Mouse (Mus musculus) liver, embryonic 14 days (tissue): ENCODE results near the gene Rnase2b. TPM values are rescaled to one million over a fixed set of nuclear protein-coding genes. Genes with fewer than 3 reads are reported as not detected.

Source experiments
- polyA plus RNA-seq: library from polyadenylated mRNA; depleted of rRNA; stranded (reverse); fragments of >200 nt; gene quantifications from 2 replicates; pipeline ENCODE4 v1.2.3, GENCODE M21; 2012; rRNA removed

Gene Rnase2b
- polyA plus RNA-seq: not detected in 2 replicates

GRCm38 (mm10) chr14:51161976-51162375, at the start of gene Rnase2b:
Rnase2b (plus strand) TSS chr14:51162260.

GRCm38 (mm10) chr14:51113916-51114560, 48.0 kb upstream of the Rnase2b start, which contains the start of gene Eddm3b:
Eddm3b (plus strand) TSS chr14:51114426.

GRCm38 (mm10) chr14:51146685-51147084, 15.4 kb upstream of the Rnase2b start, which contains the start of gene Rnase1:
Rnase1 (minus strand) TSS chr14:51146785.

GRCm38 (mm10) chr14:51199098-51200023, 37.3 kb downstream of the Rnase2b start, which contains the start of gene Ang2:
Ang2 (minus strand) TSS chr14:51199148.

GRCm38 (mm10) chr14:51203115-51203514, 41.1 kb downstream of the Rnase2b start, which contains the start of gene Ear14:
Ear14 (plus strand) TSS chr14:51203391.

Other genes starting within 250 kb of the Rnase2b start
- 36.9 and 37.6 TPM in 2 replicates for gene Osgep, start 237.4 kb upstream of the Rnase2b start, polyA plus RNA-seq
- gene Apex1, start 237.3 kb upstream of the Rnase2b start, polyA plus RNA-seq: 52.4 and 58.5 TPM in 2 replicates
- gene Pip4p1, start 231.4 kb upstream of the Rnase2b start, polyA plus RNA-seq: 22.8 and 28.6 TPM in 2 replicates
- 75.3 and 96.8 TPM in 2 replicates for gene Pnp, start 231.2 kb upstream of the Rnase2b start, polyA plus RNA-seq
- gene Gm49342, start 217.7 kb upstream of the Rnase2b start, polyA plus RNA-seq: 58.6 and 74.1 TPM in 2 replicates
- gene Pnp2, start 206.3 kb upstream of the Rnase2b start, polyA plus RNA-seq: 9.7 and 10.4 TPM in 2 replicates
- 0.02 TPM in 1 of 2 replicates, not detected in the other for gene Rnase10, start 154.5 kb upstream of the Rnase2b start, polyA plus RNA-seq
- not detected in 2 replicates for gene Rnase9, start 120.4 kb upstream of the Rnase2b start, polyA plus RNA-seq
- not detected in 2 replicates for gene Rnase11, start 112.1 kb upstream of the Rnase2b start, polyA plus RNA-seq
- 0.86 and 0.90 TPM in 2 replicates for gene Rnase12, start 104.6 kb upstream of the Rnase2b start, polyA plus RNA-seq
- gene Olfr750, start 87.8 kb upstream of the Rnase2b start, polyA plus RNA-seq: not detected in 2 replicates
- 10.7 and 13.3 TPM in 2 replicates for gene Rnase4, start 71.2 kb upstream of the Rnase2b start, polyA plus RNA-seq
- 3.7 and 3.9 TPM in 2 replicates for gene Ang, start 71.1 kb upstream of the Rnase2b start, polyA plus RNA-seq
- not detected in 2 replicates for gene Eddm3b, start 47.8 kb upstream of the Rnase2b start, polyA plus RNA-seq
- gene Rnase6, start 38.4 kb upstream of the Rnase2b start, polyA plus RNA-seq: 1.9 and 2.8 TPM in 2 replicates
- gene Rnase1, start 15.5 kb upstream of the Rnase2b start, polyA plus RNA-seq: 0.03 and 0.05 TPM in 2 replicates
- not detected in 2 replicates for gene Ang2, start 36.9 kb downstream of the Rnase2b start, polyA plus RNA-seq
- not detected in 2 replicates for gene Ear14, start 41.1 kb downstream of the Rnase2b start, polyA plus RNA-seq
- gene Rnase2a, start 93.9 kb downstream of the Rnase2b start, polyA plus RNA-seq: not detected in 2 replicates
- gene Gm7247, start 199.5 kb downstream of the Rnase2b start, polyA plus RNA-seq: not detected in 2 replicates
- not detected in 2 replicates for gene Vmn2r88, start 248.6 kb downstream of the Rnase2b start, polyA plus RNA-seq